Mouse (Mus musculus) spleen, adult 12 weeks (tissue): ENCODE results near the gene Lyz2.
"Not testable (repeated sequence)": the region's sequence is repeated elsewhere in the genome, so short reads cannot be mapped to it uniquely, and the experiment has no call there.

Experiments
- DNase-seq: peaks from one replicate; pipeline ENCODE4 v3.0.0; 2022; ENCODE audit warnings: low spot score

The Lyz2 gene

DNA sequence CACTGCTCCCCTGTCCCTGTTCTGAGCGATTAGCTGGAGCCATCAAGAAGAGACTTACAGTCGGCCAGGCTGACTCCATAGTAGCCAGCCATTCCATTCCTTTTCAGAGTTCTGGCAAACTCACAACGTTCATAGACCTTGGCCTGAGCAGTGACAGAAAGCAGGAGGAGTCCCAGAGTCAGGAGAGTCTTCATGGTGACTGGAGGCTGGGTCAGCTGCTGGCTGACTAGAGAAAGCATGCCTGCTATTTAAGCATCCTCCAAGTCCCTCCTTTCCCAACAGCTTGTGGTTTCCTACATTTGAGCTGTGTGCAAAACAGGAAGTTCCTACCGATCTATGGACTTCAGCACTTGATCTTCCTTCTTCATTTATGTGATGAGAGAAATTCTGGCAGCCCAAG lies at the start of gene Lyz2:
Gene Lyz2 (minus strand): TSS at position 273 of the 400 bp plus-strand sequence.
- DNase-seq = no peak

DNA sequence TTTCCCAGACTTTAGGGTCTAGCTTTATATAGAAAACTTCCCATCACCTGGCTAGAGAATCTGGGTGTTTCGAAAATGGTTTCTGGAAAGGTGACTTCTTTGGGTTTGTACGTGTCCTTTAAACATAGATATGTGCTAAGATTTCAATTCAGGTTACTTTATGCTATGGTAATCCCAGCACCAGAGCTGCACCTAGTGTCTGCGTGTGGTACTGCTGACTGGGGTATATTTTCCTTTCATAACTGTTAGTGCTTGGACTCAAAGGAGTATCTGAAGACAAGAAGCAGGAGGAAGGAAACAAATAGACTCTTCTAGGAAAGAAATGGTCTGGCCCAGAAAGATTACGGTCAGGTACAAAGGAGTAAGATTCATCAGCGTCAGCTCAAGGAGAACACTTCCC lies 48.4 kb upstream of the Lyz2 start:
- DNase-seq = no peak

DNA sequence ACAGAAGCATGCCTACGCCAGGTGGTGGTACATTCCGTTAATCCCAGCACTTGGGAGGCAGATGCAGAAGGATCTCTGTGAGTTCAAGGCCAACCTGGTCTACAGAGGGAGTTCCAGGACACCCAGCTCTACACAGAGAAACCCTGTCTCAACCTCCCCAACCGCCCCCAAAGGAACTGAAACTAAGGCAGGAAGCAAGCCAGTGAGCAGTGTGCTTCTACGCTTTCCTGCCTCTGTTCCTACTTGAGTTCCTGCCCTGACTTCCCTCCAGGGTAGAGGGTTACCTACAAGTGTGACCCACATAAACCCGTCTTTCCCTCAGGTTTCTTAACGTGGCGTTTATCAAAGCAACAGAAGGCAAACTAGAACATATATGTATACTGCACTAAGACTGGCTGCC lies 41.7 kb upstream of the Lyz2 start:
- DNase-seq = no peak

DNA sequence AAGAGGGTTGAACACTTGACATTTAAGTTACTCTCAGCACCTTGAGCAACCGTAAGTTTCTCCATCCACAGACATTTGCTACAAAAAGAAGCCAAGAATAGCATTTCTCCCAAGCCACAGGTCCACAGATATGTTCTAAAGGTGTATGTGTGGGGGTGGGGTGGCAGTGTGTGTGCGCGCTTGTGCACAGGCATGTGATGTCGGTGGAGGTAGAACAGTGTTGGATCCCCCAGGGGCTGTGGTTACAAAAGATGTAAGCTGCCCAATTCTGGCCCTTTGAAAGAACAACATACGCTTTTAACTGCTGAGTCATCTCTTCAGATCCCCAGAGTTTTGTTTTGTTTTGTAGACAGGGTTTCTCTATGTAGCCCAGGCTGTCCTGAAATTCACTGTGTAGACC lies 40.5 kb upstream of the Lyz2 start:
- no peak for DNase-seq

DNA sequence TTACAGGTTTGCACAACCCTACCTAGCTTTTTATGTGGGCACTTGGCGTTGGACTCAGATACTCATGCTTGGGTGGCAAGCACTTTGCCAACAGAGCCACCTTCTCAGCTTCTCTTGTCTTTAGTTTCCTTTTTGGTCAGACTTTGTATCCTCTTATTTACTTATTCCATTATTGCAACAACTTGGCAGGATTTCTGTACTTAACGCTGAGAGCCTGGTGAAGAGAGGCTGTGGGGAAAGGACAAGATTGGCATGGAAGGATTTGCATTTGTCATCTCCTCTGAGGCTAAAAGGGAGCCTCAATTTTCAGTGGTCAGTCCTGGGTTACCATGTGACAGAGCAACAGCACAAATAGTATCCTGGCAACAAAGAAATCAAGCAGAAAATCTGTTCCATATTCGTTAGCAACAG lies 38.5 kb upstream of the Lyz2 start:
- DNase-seq = no peak

DNA sequence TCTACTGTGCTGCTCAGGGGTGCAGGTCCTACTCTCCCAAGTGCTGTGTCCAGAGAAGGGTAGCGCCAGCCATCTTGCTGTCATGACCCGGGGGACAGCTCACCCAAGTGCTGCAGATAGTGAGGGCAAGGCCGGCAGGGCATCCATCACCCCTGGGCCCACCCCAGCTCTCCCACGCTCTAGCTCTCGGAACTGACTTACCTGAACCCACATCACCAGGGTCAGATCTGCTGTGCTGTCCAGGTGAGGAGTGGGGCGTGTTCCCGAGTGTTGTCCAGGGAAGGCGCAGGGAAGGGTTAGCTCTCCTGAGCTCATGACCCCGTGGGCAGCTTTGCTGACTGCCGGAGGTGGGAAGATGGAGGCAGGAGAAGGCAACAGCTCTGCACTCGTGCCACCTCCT lies 34.3 kb upstream of the Lyz2 start:
- no peak for DNase-seq

DNA sequence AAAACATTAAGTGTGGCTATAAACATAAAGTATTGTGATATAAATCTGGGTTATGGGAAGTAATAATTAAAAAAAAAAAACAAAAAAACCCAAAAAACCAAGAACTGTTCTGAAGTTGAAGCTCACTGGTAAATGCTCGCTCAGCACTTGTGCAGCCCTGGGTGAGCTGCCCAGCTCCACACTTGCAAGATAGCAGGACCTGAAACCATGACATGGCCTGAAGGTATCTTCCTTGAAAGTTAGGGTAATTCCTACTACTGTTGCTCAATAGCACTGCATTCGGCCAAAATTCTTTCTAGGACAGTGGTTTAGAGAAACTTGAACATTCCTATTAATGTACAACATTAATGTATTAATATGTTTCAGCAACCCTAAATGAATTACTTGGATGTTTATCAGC lies 31.0 kb upstream of the Lyz2 start:
- DNase-seq = no peak

DNA sequence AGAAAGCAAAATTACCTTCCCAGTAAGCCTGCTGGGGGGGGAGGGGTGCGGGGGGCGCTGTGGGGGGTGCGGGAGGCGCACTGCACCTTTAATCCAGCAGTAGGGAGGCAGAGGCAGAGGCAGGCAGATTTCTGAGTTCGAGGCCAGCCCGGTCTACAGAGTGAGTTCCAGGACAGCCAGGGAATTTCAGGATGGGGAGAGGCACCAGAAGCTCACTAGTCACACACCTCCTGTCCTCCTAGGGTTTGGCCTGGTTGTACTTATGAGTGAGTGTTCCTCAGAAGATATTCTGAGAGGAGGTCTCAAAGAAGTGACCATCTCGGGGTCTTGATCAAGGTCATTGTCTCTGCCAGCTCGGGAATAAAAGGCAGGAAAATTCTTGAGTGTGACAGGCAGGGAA lies 30.0 kb upstream of the Lyz2 start:
- no peak for DNase-seq

DNA sequence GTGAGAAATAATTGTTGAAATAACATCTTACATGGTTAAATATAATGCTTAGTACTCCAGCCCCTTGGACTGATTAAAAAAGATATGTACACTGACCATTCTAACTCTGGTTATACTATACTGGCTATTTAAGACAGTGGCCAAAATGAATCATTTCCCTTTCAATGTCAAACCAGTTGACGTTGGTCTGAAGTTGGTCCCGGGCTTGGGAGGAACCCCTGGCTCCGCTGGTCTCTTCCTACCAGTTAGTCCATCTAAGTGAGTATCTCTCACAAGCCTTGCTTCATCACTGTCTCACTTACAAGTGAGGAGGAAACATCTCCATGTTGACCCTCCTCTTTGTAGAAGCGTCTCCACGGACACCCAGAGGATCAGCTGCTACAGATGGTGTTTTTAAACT lies 22.2 kb upstream of the Lyz2 start:
- no peak for DNase-seq

DNA sequence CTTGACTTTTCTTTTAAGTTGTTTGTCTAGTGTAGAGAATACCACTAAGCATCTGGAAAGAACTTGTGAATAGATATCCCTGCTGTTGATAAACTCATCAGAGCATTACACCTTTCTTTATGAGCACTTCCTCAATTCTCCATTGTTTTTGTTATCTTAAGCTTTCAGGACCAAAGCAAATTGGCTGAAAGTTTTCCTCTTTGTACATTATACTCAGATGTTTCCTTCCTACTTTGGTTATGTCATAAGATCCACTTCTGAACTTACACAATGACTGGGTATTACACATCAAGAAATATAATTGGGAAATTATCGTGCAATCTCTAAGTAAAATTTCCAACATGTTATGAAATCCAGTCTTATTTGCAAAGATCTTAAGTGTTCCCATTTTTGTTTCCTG lies 19.6 kb upstream of the Lyz2 start:
- DNase-seq = no peak

DNA sequence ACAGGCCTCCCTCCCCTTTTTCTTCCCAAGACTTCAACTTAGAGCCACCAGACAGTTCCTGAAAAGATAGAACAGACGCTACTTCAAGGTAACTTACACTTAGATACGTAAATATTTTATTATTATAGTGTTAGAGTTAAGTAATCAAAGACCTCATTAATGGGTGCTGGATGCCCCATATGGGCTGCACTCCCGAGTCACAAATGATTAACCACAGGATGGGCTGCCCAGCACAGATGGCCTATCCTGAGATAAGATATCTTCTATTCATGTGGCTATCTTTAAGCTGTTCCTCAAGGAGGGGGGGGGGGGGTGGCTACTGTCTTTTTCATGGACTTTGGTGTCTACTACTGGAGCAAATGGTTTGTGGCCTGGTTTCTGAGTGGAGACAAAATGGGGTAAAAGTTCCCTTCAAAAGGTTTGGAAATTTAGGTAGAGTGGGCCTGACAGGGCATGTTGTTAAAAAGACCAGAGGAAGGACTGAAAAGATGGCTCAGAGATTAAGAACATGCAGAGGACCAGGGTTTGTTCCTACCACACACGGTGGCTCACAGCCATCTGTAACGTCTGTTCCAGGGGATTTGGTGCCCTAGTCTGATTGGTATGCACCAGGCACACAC lies 17.9 kb upstream of the Lyz2 start:
- DNase-seq = no peak

DNA sequence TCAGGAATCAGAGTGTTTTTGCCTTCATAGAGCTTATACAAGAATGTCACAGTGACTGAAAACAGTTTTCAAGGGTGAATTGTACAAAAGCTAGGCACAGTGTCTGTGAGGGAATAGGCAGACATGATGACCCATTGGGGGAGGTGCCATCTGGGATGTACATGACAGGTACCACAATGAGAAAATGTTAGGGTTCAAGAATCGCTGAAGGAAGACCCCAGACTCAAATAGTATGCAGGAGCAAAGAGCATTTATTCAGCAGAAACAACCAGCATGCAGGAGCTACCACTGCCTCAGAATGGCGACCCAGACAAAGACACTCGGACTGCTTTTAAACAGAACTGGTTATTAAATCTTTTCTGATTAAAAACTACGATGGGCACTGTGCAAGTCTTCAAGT lies 17.0 kb upstream of the Lyz2 start:
- no peak for DNase-seq

DNA sequence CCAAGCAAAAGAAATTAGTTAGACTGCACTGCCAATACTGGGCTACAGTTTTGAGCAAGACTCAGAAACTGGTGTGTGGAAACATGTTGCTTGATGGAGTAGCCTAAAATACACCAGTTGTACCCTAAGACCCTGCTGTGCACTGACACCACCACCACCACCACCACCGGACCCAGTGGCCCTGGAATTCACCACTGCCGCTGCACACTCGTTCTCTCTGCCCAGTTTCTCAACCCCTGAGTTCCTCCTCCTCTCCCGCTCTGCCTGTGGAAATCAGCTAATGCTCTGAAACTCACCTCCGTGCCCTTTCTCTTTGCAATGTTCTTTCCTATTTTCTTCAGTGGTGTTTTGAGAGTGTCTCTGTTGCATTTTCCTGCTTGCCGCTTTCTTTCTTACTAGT lies 16.2 kb upstream of the Lyz2 start:
- DNase-seq = no peak

DNA sequence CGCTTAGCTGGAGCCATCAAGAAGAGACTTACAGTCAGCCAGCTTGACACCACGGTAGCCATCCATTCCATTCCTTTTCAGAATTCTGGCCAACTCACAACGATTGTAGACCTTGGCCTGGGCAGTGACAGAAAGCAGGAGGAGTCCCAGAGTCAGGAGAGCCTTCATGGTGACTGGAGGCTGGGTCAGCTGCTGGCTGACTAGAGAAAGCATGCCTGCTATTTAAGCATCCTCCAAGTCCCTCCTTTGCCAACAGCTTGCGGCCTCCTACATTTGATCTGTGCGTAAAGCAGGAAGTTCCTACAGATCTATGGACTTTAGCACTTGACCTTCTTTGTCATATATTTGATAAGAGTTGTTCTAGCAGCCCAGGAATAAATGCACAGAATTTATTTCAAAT lies 10.6 kb upstream of the Lyz2 start, which contains the start of gene Lyz1:
Gene Lyz1 (minus strand): TSS at position 198 of the 400 bp plus-strand sequence.
- no peak for DNase-seq

DNA sequence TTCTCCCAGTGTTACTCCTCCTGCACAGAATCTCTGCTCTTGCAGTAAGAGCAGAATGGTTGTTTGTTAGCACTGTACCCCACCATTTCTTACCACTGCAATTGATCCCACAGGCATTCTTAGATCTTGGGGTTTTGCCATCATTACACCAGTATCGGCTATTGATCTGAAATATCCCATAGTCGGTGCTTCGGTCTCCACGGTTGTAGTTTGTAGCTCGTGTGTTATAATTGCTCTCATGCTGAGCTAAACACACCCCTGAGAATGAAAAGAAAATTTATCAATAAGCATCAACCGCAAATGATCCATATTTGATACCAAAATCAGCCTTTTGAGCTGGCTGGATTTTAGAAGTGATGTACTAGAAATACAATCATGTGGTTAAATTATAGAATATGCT lies 8.8 kb upstream of the Lyz2 start:
- not testable (repeated sequence) for DNase-seq

DNA sequence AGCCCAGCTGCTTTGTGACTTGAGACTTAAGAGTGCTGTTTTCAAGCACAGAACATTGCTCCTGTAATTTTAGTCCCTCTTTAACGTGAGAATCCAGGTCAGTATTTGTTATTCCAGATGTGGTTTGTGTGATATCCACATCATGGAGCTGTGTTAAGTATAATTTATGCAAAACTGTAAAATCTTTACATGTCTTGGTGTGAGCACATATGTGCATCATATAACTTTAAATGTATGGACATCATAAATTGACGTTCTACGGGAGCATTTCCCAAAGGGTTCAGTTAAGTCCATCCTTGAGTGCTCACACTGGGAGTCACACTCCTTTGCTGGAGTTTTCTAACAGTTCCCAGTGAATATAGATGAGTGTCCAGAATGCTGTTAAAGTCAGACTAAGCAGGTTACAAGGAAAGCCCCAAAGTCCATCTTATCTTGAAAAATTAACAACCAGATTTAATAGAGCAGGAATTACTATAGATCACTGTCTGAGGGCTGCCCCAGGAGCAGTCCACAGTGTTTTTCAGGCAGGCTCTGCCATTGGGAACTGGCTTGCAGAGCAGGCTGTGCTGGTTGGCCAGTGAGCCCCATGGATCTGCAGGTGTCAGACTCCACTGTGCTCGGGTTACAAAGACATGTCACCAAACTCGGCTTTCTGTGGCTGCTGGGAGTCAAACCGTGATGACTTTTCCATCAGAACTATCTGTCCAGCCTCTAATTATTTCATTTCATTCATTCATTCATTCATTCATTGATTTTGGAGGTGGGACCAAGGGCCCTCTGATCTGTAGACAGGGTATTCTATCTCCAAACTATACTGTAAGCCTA lies 8.1 kb upstream of the Lyz2 start:
- DNase-seq = no peak

DNA sequence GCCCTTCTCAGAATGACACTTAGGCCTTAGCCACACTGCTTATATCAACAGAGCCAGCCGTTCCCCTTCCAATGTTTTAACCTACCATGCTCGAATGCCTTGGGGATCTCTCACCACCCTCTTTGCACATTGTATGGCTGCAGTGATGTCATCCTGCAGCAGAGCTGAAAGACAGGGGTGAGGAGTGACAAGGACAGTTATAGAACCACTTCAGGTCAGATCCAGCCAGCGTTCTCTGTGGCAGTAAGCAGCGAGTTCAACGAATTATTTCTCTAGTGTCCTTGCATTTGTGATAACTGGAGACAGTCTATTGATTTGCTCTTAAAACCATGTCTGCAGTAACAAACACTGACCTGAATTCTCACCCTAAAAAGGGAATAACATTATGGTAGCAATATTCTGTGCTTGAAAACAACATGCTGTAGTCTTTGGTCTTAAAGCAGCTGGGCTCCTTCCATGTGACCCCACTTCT lies 6.9 kb upstream of the Lyz2 start:
- DNase-seq = not testable (repeated sequence)

DNA sequence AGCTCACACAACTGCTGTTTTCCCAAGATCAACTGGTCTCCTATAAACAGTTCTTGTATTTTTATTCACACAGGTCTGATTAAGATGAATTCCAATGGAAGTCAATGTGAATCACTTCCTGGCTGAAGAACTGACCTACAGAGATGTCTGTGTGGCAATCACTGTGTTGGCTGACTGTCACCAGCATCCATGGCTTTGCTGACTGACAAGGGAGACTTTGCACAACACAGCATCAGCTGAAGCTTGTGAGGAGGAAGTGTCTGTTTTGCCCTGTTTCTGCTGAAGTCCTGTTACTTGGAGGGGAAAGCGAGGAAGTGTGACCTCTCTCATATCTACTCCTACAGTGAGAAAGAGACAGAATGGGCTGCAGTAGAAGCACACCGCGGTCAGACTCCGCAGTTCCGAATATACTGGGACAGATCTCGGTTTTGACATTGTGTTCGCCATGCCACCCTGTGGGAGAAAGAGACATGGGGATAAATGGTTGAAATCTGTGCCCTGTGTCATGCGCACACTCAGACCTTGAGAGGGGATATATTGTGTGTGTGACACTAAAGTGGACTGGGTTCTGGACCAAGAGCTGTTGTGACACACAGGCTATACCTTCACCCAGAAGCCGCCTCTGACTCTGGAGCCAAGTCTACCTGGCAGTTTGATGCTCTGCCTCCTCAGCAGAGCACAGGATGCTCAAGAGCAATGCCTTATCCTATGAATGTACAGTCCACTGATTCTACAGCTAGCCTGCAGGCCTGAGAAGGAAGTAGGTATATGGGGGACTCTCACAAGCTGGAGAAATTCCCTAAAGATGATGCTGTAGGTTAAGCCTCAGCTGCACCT lies 6.3 kb upstream of the Lyz2 start:
- DNase-seq = no peak

DNA sequence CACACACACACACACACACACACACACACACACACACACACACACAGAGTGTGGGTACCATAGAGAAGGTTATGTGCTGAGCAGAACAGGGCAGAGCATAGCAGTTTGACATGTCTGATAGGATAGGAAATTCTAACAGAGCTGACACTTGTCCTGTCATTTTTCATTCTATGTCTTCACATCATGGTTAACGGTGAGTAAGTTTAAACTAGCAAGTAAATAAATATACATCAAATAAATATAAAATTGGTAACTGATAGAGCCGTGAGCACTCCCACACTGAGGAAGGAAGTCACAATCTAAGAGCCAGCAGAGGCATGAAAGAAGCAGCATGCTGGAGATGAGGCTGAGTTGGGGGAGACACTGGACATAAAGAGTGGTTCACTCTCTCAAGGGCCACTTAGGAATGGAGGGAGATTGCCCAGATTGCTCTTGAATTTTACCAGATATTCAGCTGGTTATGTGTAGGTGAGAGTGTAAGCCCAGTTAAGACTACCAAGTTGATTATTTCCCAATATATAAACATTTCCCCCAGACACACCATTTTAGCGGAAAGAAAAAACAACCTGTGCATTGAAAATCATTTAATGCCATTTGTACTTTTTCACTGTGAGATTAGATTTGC lies 5.2 kb upstream of the Lyz2 start:
- no peak for DNase-seq

DNA sequence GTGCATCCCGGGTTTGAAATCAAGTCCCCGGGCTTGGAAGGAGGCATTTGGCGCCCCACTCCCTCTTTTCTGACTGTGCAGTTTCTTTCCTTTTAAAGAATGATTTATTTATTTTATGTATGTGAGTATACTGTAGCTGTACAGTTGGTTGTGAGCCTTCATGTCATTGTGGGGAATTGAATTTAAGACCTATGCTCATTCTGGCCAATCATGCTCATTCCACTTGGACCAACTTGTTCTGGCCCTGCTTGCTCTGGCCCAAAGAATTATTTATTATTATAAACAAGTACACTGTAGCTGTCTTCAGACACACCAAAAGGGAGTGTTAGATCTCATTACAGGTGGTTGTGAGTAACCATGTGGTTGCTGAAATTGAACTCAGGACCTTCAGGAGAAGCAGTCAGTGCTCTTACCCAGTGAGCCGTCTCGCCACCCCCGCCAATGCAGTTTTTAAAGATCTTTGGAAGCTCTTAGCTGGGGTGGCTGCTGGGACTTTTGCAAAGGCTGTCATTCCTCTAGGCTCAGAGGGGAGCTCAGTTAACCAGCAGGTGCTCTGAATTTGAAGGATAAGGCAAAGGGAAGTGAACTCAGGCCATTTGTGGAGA lies 4.3 kb upstream of the Lyz2 start:
- DNase-seq = no peak

DNA sequence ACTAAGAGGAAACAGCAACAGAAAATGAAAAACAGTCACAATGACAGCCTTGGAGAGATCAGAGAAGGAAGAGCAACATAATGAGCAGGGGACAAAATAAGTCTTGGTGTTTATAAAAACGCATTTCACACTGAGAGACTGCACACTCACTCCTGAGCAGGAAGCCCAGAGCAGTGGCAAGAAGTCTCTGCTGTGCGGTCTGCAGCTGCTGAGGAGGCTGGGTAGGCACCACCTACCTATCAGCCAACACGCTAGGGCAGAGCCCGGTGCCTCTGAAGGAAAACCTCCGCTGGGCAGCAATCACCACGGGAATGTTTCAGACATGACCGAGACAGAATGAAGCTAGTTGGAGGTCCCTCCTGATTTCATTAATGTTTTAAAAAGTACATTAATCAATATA lies 3.5 kb upstream of the Lyz2 start:
- not testable (repeated sequence) for DNase-seq
